Mouse (Mus musculus): ENCODE results near the gene Ncf1.
A peak's percentile ranks its signal among the peaks of the same experiment; 100 is the strongest.

The Ncf1 gene

GRCm38 (mm10) chr5:134229391-134229790 lies at the start of gene Ncf1:
Gene Ncf1 (minus strand): TSS chr5:134229625.
- DNase-seq, result no peak

GRCm38 (mm10) chr5:134277109-134277508 lies 47.7 kb upstream of the Ncf1 start:
- DNase-seq, result no peak

- DNase-seq, result peak; percentile 48
Observed at GRCm38 (mm10) chr5:134275556-134275955, 46.1 kb upstream of the Ncf1 start.

GRCm38 (mm10) chr5:134275021-134275420 lies 45.6 kb upstream of the Ncf1 start:
- DNase-seq, result peak; percentile 54

- DNase-seq, result peak; percentile 39
Observed at GRCm38 (mm10) chr5:134273761-134274160, 44.3 kb upstream of the Ncf1 start.

- peak; percentile 43 for DNase-seq
Observed at GRCm38 (mm10) chr5:134272761-134273160, 43.3 kb upstream of the Ncf1 start.

GRCm38 (mm10) chr5:134271421-134271820 lies 42.0 kb upstream of the Ncf1 start:
- DNase-seq, result peak; percentile 67

GRCm38 (mm10) chr5:134270566-134270965 lies 41.1 kb upstream of the Ncf1 start:
- no peak for DNase-seq

- no peak for DNase-seq
Observed at GRCm38 (mm10) chr5:134269751-134270150, 40.3 kb upstream of the Ncf1 start.

GRCm38 (mm10) chr5:134268751-134269150 lies 39.3 kb upstream of the Ncf1 start:
- no peak for DNase-seq

GRCm38 (mm10) chr5:134266404-134266803 lies 37.0 kb upstream of the Ncf1 start:
- peak; percentile 63 for DNase-seq

GRCm38 (mm10) chr5:134265890-134266289 lies 36.5 kb upstream of the Ncf1 start:
- DNase-seq, result no peak

- DNase-seq, result no peak
Observed at GRCm38 (mm10) chr5:134260001-134260636, 30.7 kb upstream of the Ncf1 start.

- no peak for DNase-seq
Observed at GRCm38 (mm10) chr5:134258934-134259333, 29.5 kb upstream of the Ncf1 start.

GRCm38 (mm10) chr5:134258395-134258794 lies 29.0 kb upstream of the Ncf1 start:
- DNase-seq, result no peak

GRCm38 (mm10) chr5:134257349-134258031 lies 28.1 kb upstream of the Ncf1 start:
- DNase-seq, result no peak

- no peak for DNase-seq
Observed at GRCm38 (mm10) chr5:134255294-134255693, 25.9 kb upstream of the Ncf1 start.

GRCm38 (mm10) chr5:134253806-134254205 lies 24.4 kb upstream of the Ncf1 start:
- no peak for DNase-seq

GRCm38 (mm10) chr5:134251083-134251482 lies 21.7 kb upstream of the Ncf1 start:
- DNase-seq, result no peak

- no peak for DNase-seq
Observed at GRCm38 (mm10) chr5:134250601-134251000, 21.2 kb upstream of the Ncf1 start.

- DNase-seq, result no peak
Observed at GRCm38 (mm10) chr5:134249245-134249649, 19.8 kb upstream of the Ncf1 start.

- DNase-seq, result no peak
Observed at GRCm38 (mm10) chr5:134248608-134249244, 19.3 kb upstream of the Ncf1 start.

GRCm38 (mm10) chr5:134246146-134246545 lies 16.7 kb upstream of the Ncf1 start:
- no peak for DNase-seq

- no peak for DNase-seq
Observed at GRCm38 (mm10) chr5:134244890-134245289, 15.5 kb upstream of the Ncf1 start.

Measured in kidney, postnatal 10 days (tissue).